Mouse (Mus musculus): Measurements from ENCODE around the gene Rab21. TPM values are rescaled to one million over a fixed set of nuclear protein-coding genes. Genes with fewer than 3 reads are reported as not detected.

Gene Rab21
- total RNA-seq, 2 experiments from 2014 or later, result 42.5 to 60.9 TPM

Other genes with a start within 250 kb of the Rab21 start
- gene Tph2, start 130.6 kb downstream of the Rab21 start, total RNA-seq (2014; fragmentation: Nextera tagmentation), result not detected in 2 replicates
- gene Tph2, start 130.6 kb downstream of the Rab21 start, total RNA-seq (2017), result not detected in 2 replicates
- gene Tbc1d15, start 64.1 kb downstream of the Rab21 start, total RNA-seq (2014; fragmentation: Nextera tagmentation), result 64.0 and 82.8 TPM in 2 replicates
- gene Tbc1d15, start 64.1 kb downstream of the Rab21 start, total RNA-seq (2017), result 52.2 and 55.0 TPM in 2 replicates
- gene Tmem19, start 46.9 kb upstream of the Rab21 start, total RNA-seq (2014; fragmentation: Nextera tagmentation), result 13.3 and 15.2 TPM in 2 replicates
- gene Tmem19, start 46.9 kb upstream of the Rab21 start, total RNA-seq (2017), result 13.0 and 23.7 TPM in 2 replicates
- gene Thap2, start 68.8 kb upstream of the Rab21 start, total RNA-seq (2014; fragmentation: Nextera tagmentation), result 11.6 and 12.4 TPM in 2 replicates
- gene Thap2, start 68.8 kb upstream of the Rab21 start, total RNA-seq (2017), result 6.7 and 9.7 TPM in 2 replicates
- gene Zfc3h1, start 69.4 kb upstream of the Rab21 start, total RNA-seq (2014; fragmentation: Nextera tagmentation), result 54.8 and 72.9 TPM in 2 replicates
- 21.4 and 36.5 TPM in 2 replicates for gene Zfc3h1, start 69.4 kb upstream of the Rab21 start, total RNA-seq (2017)

Data from granulocyte monocyte progenitor cell, adult 5-6 weeks (primary cell).